Mouse (Mus musculus) MEL (cell line): ENCODE measurements around the gene Cry1. TPM values are rescaled to one million over a fixed set of nuclear protein-coding genes. Genes with fewer than 3 reads are reported as not detected.

Experiments
- DNase-seq: peaks from one replicate; pipeline ENCODE4 v3.0.0; 2011; ENCODE audit warnings: low read depth, low spot score
- H3K27ac ChIP-seq: 2 replicates; pipeline ENCODE4 v1.5.1; 2012; ENCODE audit warnings: low read depth, mild to moderate bottlenecking, control low read depth, low read length, moderate library complexity; ENCODE audit not compliant: control insufficient read depth
- H3K27me3 ChIP-seq, 2 experiments: fragments of 150-350 bp in 1 of 2; sonication (generic) in 1 of 2; 2 replicates each; pipeline ENCODE4 v1.6.1; 2012; ENCODE audit warnings: low read length in 2 of 2, mild to moderate bottlenecking in 2 of 2, improper control_type of control experiment in 1 of 2, moderate library complexity in 1 of 2; ENCODE audit not compliant: insufficient read depth in 2 of 2, control insufficient read depth in 1 of 2
- H3K36me3 ChIP-seq, 2 experiments: 2 replicates each; pipeline ENCODE4 v1.6.1; 2012 to 2014; ENCODE audit warnings: low read length in 2 of 2, improper control_type of control experiment in 1 of 2, inconsistent platforms in 1 of 2, mild to moderate bottlenecking in 1 of 2; ENCODE audit not compliant: insufficient read depth in 2 of 2, control insufficient read depth in 1 of 2
- H3K4me1 ChIP-seq, 2 experiments: fragments of 150-350 bp in 1 of 2; sonication (generic) in 1 of 2; 2 replicates each; pipeline ENCODE4 v1.6.1; 2012; ENCODE audit warnings: low read length in 2 of 2, improper control_type of control experiment in 1 of 2, mild to moderate bottlenecking in 1 of 2; ENCODE audit not compliant: insufficient read depth in 2 of 2, control insufficient read depth in 1 of 2
- H3K4me3 ChIP-seq, 2 experiments: fragments of 150-350 bp in 1 of 2; sonication (generic) in 1 of 2; 2 replicates each; pipeline ENCODE4 v1.5.1; 2012; ENCODE audit warnings: low read depth in 2 of 2, low read length in 2 of 2, mild to moderate bottlenecking in 2 of 2, moderate library complexity in 2 of 2, control low read depth in 1 of 2, improper control_type of control experiment in 1 of 2; ENCODE audit not compliant: control insufficient read depth in 1 of 2, insufficient read depth in 1 of 2
- H3K79me2 ChIP-seq: 2 replicates; pipeline ENCODE4 v1.6.1; 2012; ENCODE audit warnings: mild to moderate bottlenecking, low read length, moderate library complexity; ENCODE audit not compliant: control insufficient read depth, poor library complexity, insufficient read depth
- H3K9ac ChIP-seq: 2 replicates; pipeline ENCODE4 v1.6.1; 2012; ENCODE audit warnings: low read depth, mild to moderate bottlenecking, control low read depth, low read length, moderate library complexity; ENCODE audit not compliant: control insufficient read depth, poor library complexity, severe bottlenecking
- H3K9me3 ChIP-seq: fragments of 150-350 bp; sonication (generic); replicated peaks from 2 replicates; pipeline ENCODE4 v1.6.1; 2012; ENCODE audit warnings: mild to moderate bottlenecking, low read length, improper control_type of control experiment, moderate library complexity; ENCODE audit not compliant: insufficient read depth
- BHLHE40 ChIP-seq: IDR thresholded peaks from 2 replicates; pipeline ENCODE4 v1.6.1; 2012; ENCODE audit warnings: low read depth, mild to moderate bottlenecking, inconsistent platforms, low read length, improper control_type of control experiment, borderline replicate concordance
- CHD2 ChIP-seq: IDR thresholded peaks from 2 replicates; pipeline ENCODE4 v1.6.1; 2011; ENCODE audit warnings: low read length, improper control_type of control experiment
- E2F4 ChIP-seq: IDR thresholded peaks from 2 replicates; pipeline ENCODE4 v1.6.1; 2011; ENCODE audit warnings: low read depth, low read length, improper control_type of control experiment, borderline replicate concordance
- ELF1 ChIP-seq: IDR thresholded peaks from 2 replicates; pipeline ENCODE4 v1.6.1; 2014; ENCODE audit warnings: low read depth, mild to moderate bottlenecking, inconsistent platforms, low read length, improper control_type of control experiment, moderate library complexity
- EP300 ChIP-seq, 2 experiments: IDR thresholded peaks; 2 replicates each; pipeline ENCODE4 v1.6.1; 2011; ENCODE audit warnings: improper control_type of control experiment in 2 of 2, low read length in 2 of 2, low read depth in 1 of 2, mild to moderate bottlenecking in 1 of 2
- ETS1 ChIP-seq: IDR thresholded peaks from 2 replicates; pipeline ENCODE4 v1.6.1; 2012; ENCODE audit warnings: low read depth, mild to moderate bottlenecking, inconsistent platforms, low read length, improper control_type of control experiment, moderate library complexity
- HCFC1 ChIP-seq: IDR thresholded peaks from 2 replicates; pipeline ENCODE4 v1.6.1; 2012; ENCODE audit warnings: low read depth, mild to moderate bottlenecking, inconsistent platforms, low read length, improper control_type of control experiment, moderate library complexity
- KAT2A ChIP-seq: conservative IDR thresholded peaks from 2 replicates; pipeline ENCODE4 v1.6.1; 2012; ENCODE audit warnings: low read depth, low read length, improper control_type of control experiment, inconsistent platforms
- MAX ChIP-seq: IDR thresholded peaks from 2 replicates; pipeline ENCODE4 v1.6.1; 2011; ENCODE audit warnings: low read length, improper control_type of control experiment
- MEF2A ChIP-seq: IDR thresholded peaks from 2 replicates; pipeline ENCODE4 v1.6.1; 2014; ENCODE audit warnings: low read depth, mild to moderate bottlenecking, inconsistent platforms, low read length, improper control_type of control experiment; ENCODE audit not compliant: poor library complexity, insufficient replicate concordance, severe bottlenecking; ENCODE audit errors: extremely low read depth
- MXI1 ChIP-seq: IDR thresholded peaks from 2 replicates; pipeline ENCODE4 v1.6.1; 2011; ENCODE audit warnings: mild to moderate bottlenecking, low read depth, low read length, improper control_type of control experiment
- MYB ChIP-seq: IDR thresholded peaks from 2 replicates; pipeline ENCODE4 v1.6.1; 2011; ENCODE audit warnings: mild to moderate bottlenecking, low read depth, low read length, improper control_type of control experiment
- MYC ChIP-seq: IDR thresholded peaks from 2 replicates; pipeline ENCODE4 v1.6.1; 2011; ENCODE audit warnings: low read depth, mild to moderate bottlenecking, low read length, improper control_type of control experiment, moderate library complexity
- NELFE ChIP-seq: IDR thresholded peaks from 2 replicates; pipeline ENCODE4 v1.6.1; 2011; ENCODE audit warnings: low read depth, low read length, improper control_type of control experiment
- NRF1 ChIP-seq: IDR thresholded peaks from 2 replicates; pipeline ENCODE4 v1.6.1; 2014; ENCODE audit warnings: low read depth, mild to moderate bottlenecking, inconsistent platforms, low read length, improper control_type of control experiment, moderate library complexity; ENCODE audit not compliant: poor library complexity, insufficient read depth, severe bottlenecking
- RAD21 ChIP-seq: IDR thresholded peaks from 2 replicates; pipeline ENCODE4 v1.6.1; 2011; ENCODE audit warnings: mild to moderate bottlenecking, low read depth, low read length, improper control_type of control experiment
- RCOR1 ChIP-seq: IDR thresholded peaks from 2 replicates; pipeline ENCODE4 v1.6.1; 2012; ENCODE audit warnings: low read depth, mild to moderate bottlenecking, inconsistent platforms, low read length, improper control_type of control experiment
- SIN3A ChIP-seq: IDR thresholded peaks from 2 replicates; pipeline ENCODE4 v1.6.1; 2012; ENCODE audit warnings: low read length, improper control_type of control experiment, inconsistent platforms
- SMC3 ChIP-seq: IDR thresholded peaks from 2 replicates; pipeline ENCODE4 v1.6.1; 2011; ENCODE audit warnings: low read depth, low read length, improper control_type of control experiment
- TCF12 ChIP-seq: IDR thresholded peaks from 2 replicates; pipeline ENCODE4 v1.6.1; 2014; ENCODE audit warnings: low read depth, mild to moderate bottlenecking, inconsistent platforms, low read length, improper control_type of control experiment, moderate library complexity
- UBTF ChIP-seq: IDR thresholded peaks from 2 replicates; pipeline ENCODE4 v1.6.1; 2012; ENCODE audit warnings: low read depth, mild to moderate bottlenecking, inconsistent platforms, low read length, improper control_type of control experiment, moderate library complexity, borderline replicate concordance; ENCODE audit not compliant: insufficient read depth
- ZKSCAN1 ChIP-seq: IDR thresholded peaks from 2 replicates; pipeline ENCODE4 v1.6.1; 2012; ENCODE audit warnings: low read depth, mild to moderate bottlenecking, inconsistent platforms, low read length, improper control_type of control experiment, moderate library complexity
- ZMIZ1 ChIP-seq: IDR thresholded peaks from 2 replicates; pipeline ENCODE4 v1.6.1; 2012; ENCODE audit warnings: low read depth, mild to moderate bottlenecking, inconsistent platforms, low read length, improper control_type of control experiment, moderate library complexity
- polyA plus RNA-seq, 2 experiments: library from polyadenylated mRNA; stranded (reverse) in 1 of 2; unstranded in 1 of 2; fragments of >175 nt in 1 of 2; fragments of >200 nt in 1 of 2; gene quantifications; 2 replicates each; pipeline versions ENCODE4 v1.2.1 to v1.2.4; 2012; ENCODE audit warnings: low replicate concordance in 2 of 2, low read depth in 1 of 2; ENCODE audit not compliant: insufficient read length in 2 of 2, insufficient read depth in 1 of 2, missing spikeins in 1 of 2
- total RNA-seq: library from RNA; depleted of rRNA; stranded (reverse); fragments of 300-350 nt; gene quantifications from 2 replicates; pipeline ENCODE4 v1.2.3, GENCODE M21; 2012

Gene Cry1
- total and polyA plus RNA-seq, 3 experiments: not detected

DNA sequence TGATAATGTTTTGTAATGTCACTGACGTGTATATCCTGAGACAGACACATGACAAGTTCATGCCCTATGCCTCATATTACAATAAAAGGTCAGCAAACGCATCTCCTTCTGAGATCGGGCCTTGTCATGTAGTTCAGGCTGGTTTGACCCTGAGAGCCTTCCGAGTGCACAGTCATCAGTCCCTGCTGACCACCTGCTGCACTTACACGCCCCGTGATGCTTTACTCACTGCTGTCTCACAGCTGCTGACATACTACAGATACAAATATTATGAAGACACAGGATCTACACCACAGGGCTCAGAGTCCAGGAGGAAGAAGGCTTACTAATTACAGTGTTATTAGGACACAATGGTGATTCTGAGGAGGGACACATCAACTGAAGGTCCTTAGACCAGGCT is 48.3 kb downstream of the Cry1 start:
- Histone ChIP-seq H3K27ac (no peak overlapping the region), H3K27me3 (peaks cover 0 to 3% of the 10 kb centered on the region in 2 experiments; a peak in 2 of 4 replicates), H3K79me2 (no peaks in the 10 kb centered on the region), H3K9me3 (no peaks in the 10 kb centered on the region), H3K4me1 (no peaks in the 10 kb centered on the region), H3K36me3 (no peaks in the 10 kb centered on the region), H3K9ac (no peak overlapping the region), H3K4me3 (no peak overlapping the region)
- TF ChIP-seq MYB: no peak
- TF ChIP-seq MEF2A: no peak
- TF ChIP-seq MYC: no peak
- no peak for TF ChIP-seq ETS1
- TF ChIP-seq MAX: no peak
- no peak for TF ChIP-seq EP300 (IDR thresholded peaks at IDR 0.05; ENCODE audit: low read depth in 1 of 2, low read length in 2 of 2)
- no peak for TF ChIP-seq E2F4
- no peak for TF ChIP-seq ZMIZ1
- no peak for DNase-seq

DNA sequence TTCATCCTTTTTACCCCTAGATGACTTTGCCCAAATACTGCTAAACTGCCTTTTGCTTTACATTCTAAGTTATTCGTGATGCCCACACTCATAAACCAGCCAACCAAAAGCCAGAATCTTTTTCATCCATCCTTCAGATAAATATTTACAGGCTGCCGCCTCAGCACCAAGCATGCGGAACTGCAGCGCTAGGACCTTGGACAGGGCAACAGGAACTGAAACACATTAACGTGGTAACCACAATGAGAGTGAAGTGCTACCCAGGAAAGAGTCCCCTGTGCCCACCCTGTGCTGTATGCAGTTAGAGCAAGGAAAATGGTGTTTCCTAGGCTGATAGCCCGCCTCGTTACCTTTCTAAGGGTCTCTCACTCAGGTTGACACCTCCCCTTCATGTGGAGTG is 56.4 kb downstream of the Cry1 start:
- Histone ChIP-seq H3K9ac (peak overlapping the region; percentile 42), H3K36me3 (peaks cover 0 to 7% of the 10 kb centered on the region in 2 experiments; a peak in 1 of 4 replicates), H3K4me3 (peak overlapping the region; percentile 60 to 74), H3K9me3 (no peaks in the 10 kb centered on the region), H3K4me1 (peaks cover 0 to 4% of the 10 kb centered on the region in 2 experiments; a peak in 2 of 4 replicates), H3K79me2 (no peaks in the 10 kb centered on the region), H3K27ac (no peak overlapping the region), H3K27me3 (no peaks in the 10 kb centered on the region; a peak in 1 of 4 replicates)
- TF ChIP-seq MYC (0 out of 2 replicates have a peak, but pooled peaks have one; percentile 24), SIN3A (peak; percentile 99), MAX (peak; percentile 70), ZKSCAN1 (no peak), MXI1 (peak; percentile 98)
- DNase-seq: peak; percentile 80

DNA sequence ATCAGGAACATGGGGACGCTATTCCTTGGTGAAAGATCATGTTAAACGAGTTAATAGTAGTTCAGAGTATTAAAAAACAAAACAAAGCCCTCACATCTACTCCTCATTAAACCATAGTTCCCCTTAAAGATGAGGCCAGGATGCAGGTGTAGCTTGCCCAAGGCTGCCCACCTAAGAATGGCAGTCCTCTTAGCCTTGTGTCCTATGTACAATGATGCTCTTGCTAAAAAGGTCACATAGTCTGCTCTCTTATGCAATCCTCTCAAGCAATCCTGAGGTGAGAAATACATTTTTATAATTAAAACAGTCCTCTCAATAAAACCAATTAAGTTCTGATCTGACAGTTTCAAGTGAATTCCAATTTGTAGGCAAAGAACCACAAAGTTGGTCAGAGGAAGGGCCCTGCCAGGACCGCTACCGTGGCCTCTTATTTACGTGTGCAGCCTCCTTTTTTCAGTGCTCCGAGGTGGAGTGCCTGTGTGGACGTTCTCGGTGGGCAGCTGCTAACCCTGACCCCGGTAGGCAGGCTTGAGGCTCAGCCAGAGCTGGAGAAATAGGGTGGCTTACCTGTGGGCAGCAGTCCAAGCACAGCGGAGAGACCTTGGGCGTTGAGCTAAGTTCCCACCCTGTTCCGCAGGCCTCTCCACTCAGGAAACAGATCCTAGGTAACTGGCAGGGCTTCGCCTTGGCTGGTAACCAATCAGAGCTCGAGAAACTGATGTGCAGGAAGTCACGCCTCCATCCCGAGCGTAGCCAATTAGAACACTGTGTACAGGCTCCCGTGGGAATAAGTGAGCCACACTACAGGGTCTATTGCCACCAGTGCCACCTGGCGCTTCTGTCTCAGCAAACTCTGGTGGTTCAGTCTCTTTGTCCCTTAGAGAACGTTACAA is 57.2 kb downstream of the Cry1 start, which contains the start of gene Mterf2:
Gene Mterf2, minus strand, starts transcription at position 633 of the 893 bp plus-strand sequence.
- Histone ChIP-seq H3K4me3 (peak within 1 kb of the TSS; percentile 83 to 95), H3K36me3 (peaks cover 0 to 7% of the 10 kb centered on the region in 2 experiments; a peak in 1 of 4 replicates), H3K27ac (no peak within 1 kb of the TSS), H3K9ac (peak within 1 kb of the TSS; percentile 65), H3K4me1 (peaks cover 0 to 4% of the 10 kb centered on the region in 2 experiments; a peak in 2 of 4 replicates), H3K79me2 (no peaks in the 10 kb centered on the region), H3K27me3 (no peaks in the 10 kb centered on the region; a peak in 1 of 4 replicates), H3K9me3 (no peaks in the 10 kb centered on the region)
- peak; percentile 98 for DNase-seq
- TF ChIP-seq RCOR1 (no peak), TCF12 (no peak), NELFE (no peak), NRF1 (no peak), EP300 (IDR thresholded peaks at IDR 0.05; ENCODE audit: low read depth in 1 of 2, low read length in 2 of 2) (no peak), ZMIZ1 (no peak), UBTF (no peak), SMC3 (peak; percentile 39), KAT2A (peak; percentile 35; the same call in 1 of the 2 replicates), MXI1 (no peak), ELF1 (peak; percentile 79), RAD21 (peak; percentile 15), HCFC1 (peak; percentile 73), CHD2 (peak; percentile 79), MYB (no peak), BHLHE40 (no peak)
